Mouse (Mus musculus) embryonic stem cell, embryonic (primary cell): Measurements from ENCODE around the gene Rspo4.

Experiments
- CTCF ChIA-PET, 4 experiments: fragments of 300-600 bp in 2 of 4; fragments of 350-600 bp in 2 of 4; sonication (Branson Sonifier 250); formaldehyde crosslinking; loops; one replicate each; lab custom pipeline; 2022; ENCODE audit warnings: inconsistent platforms in 2 of 4; lab: Charles Lee
- POLR2A ChIA-PET, 4 experiments: fragments of 300-600 bp in 2 of 4; fragments of 350-600 bp in 2 of 4; sonication (Branson Sonifier 250); formaldehyde crosslinking; loops; one replicate each; lab custom pipeline; 2022; ENCODE audit warnings: antibody characterized with exemption in 4 of 4, inconsistent platforms in 1 of 4; lab: Charles Lee

Rspo4 gene

GRCm38 (mm10) chr2:151903267-151903666 lies 60.5 kb downstream of the Rspo4 start:
- ChIA-PET CTCF (interaction anchor here in 1 of 4 experiments (1.1 kb wide), 1 partner anchor 29 kb away, joined by 3 read pairs; no protein-coding TSS in a partner anchor), POLR2A (no interaction called here)

- ChIA-PET CTCF (interaction anchor here in 1 of 4 experiments (1.1 to 1.2 kb wide), 2 partner anchors 26 to 29 kb away, joined by 3 read pairs; no protein-coding TSS in a partner anchor), POLR2A (interaction anchor here in 1 of 4 experiments (0.6 to 1.1 kb wide), 2 partner anchors 11 to 29 kb away, joined by 3 read pairs; no protein-coding TSS in a partner anchor)
These were observed 61.2 kb downstream of the Rspo4 start for GRCm38 (mm10) chr2:151903933-151904332.

- POLR2A ChIA-PET, result interaction anchor here in 1 of 4 experiments (0.6 to 1.1 kb wide), 2 partner anchors 10 to 30 kb away, joined by 3 read pairs; no protein-coding TSS in a partner anchor
- CTCF ChIA-PET, result interaction anchor here in 3 of 4 experiments (0.6 to 1.2 kb wide), 3 partner anchors 26 to 1539 kb away, joined by 3 to 4 read pairs (median 3); no protein-coding TSS in a partner anchor
These were observed 61.9 kb downstream of the Rspo4 start for GRCm38 (mm10) chr2:151904636-151905035.

GRCm38 (mm10) chr2:151907020-151907419 lies 64.3 kb downstream of the Rspo4 start:
- ChIA-PET CTCF (interaction anchor here in 1 of 4 experiments (1.3 kb wide), 1 partner anchor 23 kb away, joined by 6 read pairs; no protein-coding TSS in a partner anchor), POLR2A (interaction anchor here in 1 of 4 experiments (0.5 kb wide), 1 partner anchor 8 kb away, joined by 4 read pairs; no protein-coding TSS in a partner anchor)

- POLR2A ChIA-PET, result no interaction called here
- CTCF ChIA-PET, result interaction anchor here in 3 of 4 experiments (0.6 to 1.0 kb wide), 3 partner anchors 21 to 35 kb away, joined by 3 read pairs; no protein-coding TSS in a partner anchor
These were observed 66.7 kb downstream of the Rspo4 start for GRCm38 (mm10) chr2:151909386-151909785.

- ChIA-PET POLR2A (interaction anchor here in 1 of 4 experiments (0.6 kb wide), 1 partner anchor 105 kb away, joined by 12 read pairs; no protein-coding TSS in a partner anchor), CTCF (interaction anchor here in 3 of 4 experiments (0.7 to 3.3 kb wide), 4 partner anchors 20 to 139 kb away, joined by 3 to 10 read pairs (median 4); no protein-coding TSS in a partner anchor)
These were observed 67.8 kb downstream of the Rspo4 start for GRCm38 (mm10) chr2:151910498-151910897.

GRCm38 (mm10) chr2:151910919-151911500 lies 68.3 kb downstream of the Rspo4 start, which contains the start of gene Angpt4:
Gene Angpt4, plus strand, starts transcription at chr2:151911210.
- CTCF ChIA-PET, result interaction anchor here in 3 of 4 experiments (0.7 to 3.3 kb wide), 4 partner anchors 19 to 138 kb away, joined by 3 to 10 read pairs (median 4); no protein-coding TSS in a partner anchor

GRCm38 (mm10) chr2:151911751-151912150 lies 69.0 kb downstream of the Rspo4 start:
- ChIA-PET CTCF (interaction anchor here in 2 of 4 experiments (0.8 to 3.3 kb wide), 3 partner anchors 19 to 32 kb away, joined by 3 to 10 read pairs (median 6); no protein-coding TSS in a partner anchor), POLR2A (no interaction called here)

More at GRCm38 (mm10) chr2:151910919-151911500, 68.3 kb downstream of the Rspo4 start, which contains the start of gene Angpt4:
- POLR2A ChIA-PET, result interaction anchor here in 1 of 4 experiments (0.5 to 0.6 kb wide), 3 partner anchors 51 to 231 kb away, joined by 3 to 12 read pairs (median 7); no protein-coding TSS in a partner anchor

- POLR2A ChIA-PET, result interaction anchor here in 1 of 4 experiments (1.5 kb wide), 1 partner anchor 35 kb away, joined by 3 read pairs; no protein-coding TSS in a partner anchor
- CTCF ChIA-PET, result interaction anchor here in 2 of 4 experiments (0.9 to 1.6 kb wide), 2 partner anchors 16 to 430 kb away, joined by 4 to 8 read pairs; partner anchors contain the start of gene Trib3 (in 1 of the 2)
These were observed 71.4 kb downstream of the Rspo4 start for GRCm38 (mm10) chr2:151914120-151914519.

- CTCF ChIA-PET, result interaction anchor here in 3 of 4 experiments (0.6 to 2.3 kb wide), 5 partner anchors 10 to 523 kb away, joined by 3 to 8 read pairs (median 4); no protein-coding TSS in a partner anchor
- POLR2A ChIA-PET, result interaction anchor here (0.6 to 1.5 kb wide), 5 partner anchors 8 to 135 kb away, joined by 3 to 4 read pairs (median 3); no protein-coding TSS in a partner anchor
These were observed 72.4 kb downstream of the Rspo4 start for GRCm38 (mm10) chr2:151915111-151915510.

GRCm38 (mm10) chr2:151916061-151916831 lies 73.5 kb downstream of the Rspo4 start:
- POLR2A ChIA-PET, result interaction anchor here in 1 of 4 experiments (1.2 kb wide), 1 partner anchor 8 kb away, joined by 3 read pairs; no protein-coding TSS in a partner anchor
- CTCF ChIA-PET, result interaction anchor here (0.9 to 2.3 kb wide), 3 partner anchors 14 kb away, joined by 3 to 8 read pairs (median 6); no protein-coding TSS in a partner anchor

- POLR2A ChIA-PET, result interaction anchor here in 1 of 4 experiments (0.6 kb wide), 1 partner anchor 430 kb away, joined by 8 read pairs; no protein-coding TSS in a partner anchor
- CTCF ChIA-PET, result interaction anchor here in 2 of 4 experiments (1.8 to 2.0 kb wide), 2 partner anchors 11 kb away, joined by 6 to 7 read pairs; no protein-coding TSS in a partner anchor
These were observed 76.4 kb downstream of the Rspo4 start for GRCm38 (mm10) chr2:151919140-151919539.

- ChIA-PET CTCF (no interaction called here), POLR2A (no interaction called here)
These were observed 78.3 kb downstream of the Rspo4 start for GRCm38 (mm10) chr2:151921068-151921467.

GRCm38 (mm10) chr2:151921596-151921995 lies 78.9 kb downstream of the Rspo4 start:
- ChIA-PET POLR2A (interaction anchor here in 1 of 4 experiments (0.6 kb wide), 1 partner anchor 785 kb away, joined by 3 read pairs; no protein-coding TSS in a partner anchor), CTCF (interaction anchor here in 2 of 4 experiments (1.4 to 1.6 kb wide), 1 partner anchor 9 kb away, joined by 5 read pairs; no protein-coding TSS in a partner anchor)
